Mouse (Mus musculus) embryonic fibroblast, embryonic 13.5 days (primary cell): ENCODE results near the gene Riox1.

Experiments used
- CTCF ChIP-seq: IDR thresholded peaks from 2 replicates; pipeline ENCODE4 v1.5.1; 2011; ENCODE audit warnings: mild to moderate bottlenecking, control low read depth, low read length, moderate library complexity, borderline replicate concordance; ENCODE audit not compliant: insufficient read depth
- POLR2A ChIP-seq: IDR thresholded peaks from 2 replicates; pipeline ENCODE4 v1.6.1; 2011; ENCODE audit warnings: low read depth, mild to moderate bottlenecking, control low read depth, low read length, moderate library complexity

DNA sequence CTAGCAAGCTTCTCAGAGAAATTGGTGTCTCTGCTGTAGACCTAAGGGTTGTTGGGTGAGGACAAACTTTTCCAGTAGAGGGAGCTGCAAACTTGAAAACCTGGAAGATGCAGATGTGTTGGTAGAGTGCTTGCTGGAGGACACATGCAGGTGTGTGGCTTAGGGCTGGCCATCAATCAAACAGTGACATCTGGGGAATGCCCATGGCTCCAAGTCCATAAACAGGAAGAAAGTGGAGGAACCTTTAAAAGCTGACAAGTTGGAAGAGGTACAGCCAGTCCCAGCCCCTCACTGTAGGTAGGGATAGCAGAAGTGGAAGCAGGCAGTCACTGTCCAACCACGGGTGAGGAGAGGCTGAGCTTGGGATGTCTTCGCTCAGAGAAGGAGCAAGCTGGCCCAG is 21.7 kb downstream of the Riox1 start:
- no peak for TF ChIP-seq CTCF
- no peak for TF ChIP-seq POLR2A
